In the genomic region with DNA sequence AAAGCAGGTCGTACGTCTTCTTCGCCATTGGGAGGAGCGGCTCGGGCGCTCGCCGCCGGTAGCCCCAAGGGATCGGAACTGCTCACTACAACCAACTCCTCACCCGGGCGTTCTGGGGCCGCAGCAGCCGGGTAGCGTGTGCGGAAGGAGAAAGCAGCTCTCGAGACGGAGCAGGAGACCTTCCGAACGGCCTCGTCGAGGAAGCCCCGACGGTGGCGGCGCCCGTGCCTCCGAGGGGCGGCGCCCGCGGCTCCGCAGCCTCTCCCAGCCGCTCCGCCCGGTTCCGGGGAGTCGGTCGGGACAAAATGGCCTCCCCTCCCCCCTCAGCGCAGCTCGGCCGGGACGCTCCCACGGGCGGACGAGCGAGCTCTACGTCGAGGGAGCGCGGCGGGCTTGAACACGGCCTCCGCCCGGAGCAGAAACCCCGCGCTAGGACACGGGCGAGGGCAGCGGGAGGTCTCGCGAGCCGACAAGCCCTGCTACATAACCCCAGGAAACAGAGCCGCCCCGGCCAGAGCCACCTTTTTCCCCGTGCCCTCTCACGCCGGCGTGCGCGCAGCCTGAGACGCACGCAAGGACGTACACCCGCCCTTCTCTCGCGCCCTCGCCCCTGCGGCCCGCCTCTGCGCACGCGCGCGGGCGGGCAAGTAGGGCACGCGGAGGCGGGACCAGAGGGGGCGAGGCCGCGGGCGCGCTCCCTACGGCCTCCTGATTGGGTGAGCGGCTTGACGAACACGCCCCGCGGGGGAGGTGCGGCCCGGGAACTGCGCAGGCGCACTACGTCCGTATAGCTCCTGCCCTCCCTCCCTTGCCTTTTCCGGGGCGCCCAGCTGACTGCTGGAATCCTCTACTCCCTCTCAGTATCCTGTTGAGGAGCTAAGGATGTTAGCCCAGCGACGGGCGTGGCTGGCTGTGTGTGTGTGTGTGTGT, we compare ENCODE assay signal across 8 mouse cellular contexts. TPM values are rescaled to one million over a fixed set of nuclear protein-coding genes. Genes with fewer than 3 reads are reported as not detected.
DNase-seq lines count a peak whose midpoint lies in the region; ATAC-seq and TF ChIP-seq lines count a peak whose summit lies in the region.

A gene (minus strand): TSS at position 579 of the 930 bp plus-strand sequence.

- H3K27ac ChIP-seq in bone marrow macrophage, adult 2 months (ENCODE audit: insufficient read depth, low read depth, low read length), result peak within 1 kb of the TSS; percentile 95
- H3K27ac ChIP-seq in embryonic fibroblast, embryonic 13.5 days (ENCODE audit: insufficient read depth, low read length), result peak within 1 kb of the TSS; percentile 94
- peak within 1 kb of the TSS; percentile 93 for H3K27ac ChIP-seq in kidney, embryonic 14.5 days (ENCODE audit: low read depth, low read length)
- peak within 1 kb of the TSS; percentile 97 for H3K27ac ChIP-seq in limb, embryonic 15.5 days

- under 1% methylated on average over 110 of the region's 111 CpGs for WGBS in kidney, embryonic 14.5 days
- WGBS in limb, embryonic 15.5 days, result under 1% methylated on average over 99 of the region's 111 CpGs

- no peaks in the 10 kb centered on the region for H3K27me3 ChIP-seq in kidney, embryonic 14.5 days (ENCODE audit: control insufficient read depth, insufficient read depth, low read length)
- H3K27me3 ChIP-seq in limb, embryonic 15.5 days, result no peaks in the 10 kb centered on the region

- H3K9ac ChIP-seq in kidney, embryonic 14.5 days (ENCODE audit: low read depth, low read length), result peak within 1 kb of the TSS; percentile 76
- H3K9ac ChIP-seq in limb, embryonic 15.5 days, result peak within 1 kb of the TSS; percentile 69

- ATAC-seq in kidney, embryonic 14.5 days (ENCODE audit: low FRiP score, low TSS enrichment), result peak; percentile 98
- ATAC-seq in limb, embryonic 15.5 days (ENCODE audit: insufficient number of reproducible peaks, low FRiP score, low TSS enrichment, low read depth), result peak; percentile 99

- no peak for TF ChIP-seq POLR2A in bone marrow macrophage, adult 2 months (IDR thresholded peaks at IDR 0.05; ENCODE audit: borderline replicate concordance, low read depth, low read length)
- peak; percentile 91 for TF ChIP-seq POLR2A in embryonic fibroblast, embryonic 13.5 days (IDR thresholded peaks at IDR 0.05; ENCODE audit: low read depth, low read length)

- DNase-seq in A20 (ENCODE audit: low read depth, low spot score), result peak; percentile 98
- DNase-seq in heart, adult 9 months (ENCODE audit: low spot score in 2 of 2), result peak; percentile 99
- DNase-seq in monocyte, adult 2 months (ENCODE audit: low read depth in 1 of 2, low spot score in 2 of 2), result peak; percentile 93 to 98
- peak; percentile 98 to 99 for DNase-seq in spleen, postnatal 36 days (ENCODE audit: low spot score in 2 of 2)

- H3K4me2 ChIP-seq in kidney, embryonic 14.5 days (replicated peaks; ENCODE audit: low read depth, low read length), result peak within 1 kb of the TSS; percentile 84
- H3K4me2 ChIP-seq in limb, embryonic 15.5 days, result peak within 1 kb of the TSS; percentile 71

- H3K9me3 ChIP-seq in kidney, embryonic 14.5 days (ENCODE audit: control insufficient read depth, low read length), result no peaks in the 10 kb centered on the region
- no peaks in the 10 kb centered on the region for H3K9me3 ChIP-seq in limb, embryonic 15.5 days

- peak within 1 kb of the TSS; percentile 88 for H3K4me3 ChIP-seq in bone marrow macrophage, adult 2 months (ENCODE audit: insufficient read depth, low read length)
- peak within 1 kb of the TSS; percentile 89 for H3K4me3 ChIP-seq in embryonic fibroblast, embryonic 13.5 days (ENCODE audit: insufficient read depth, low read length)
- H3K4me3 ChIP-seq in kidney, embryonic 14.5 days (ENCODE audit: low read length), result peak within 1 kb of the TSS; percentile 88
- H3K4me3 ChIP-seq in limb, embryonic 15.5 days, result peak within 1 kb of the TSS; percentile 71

- no peak for TF ChIP-seq CTCF in bone marrow macrophage, adult 2 months (IDR thresholded peaks at IDR 0.05; ENCODE audit: low read depth, low read length)
- no peak for TF ChIP-seq CTCF in embryonic fibroblast, embryonic 13.5 days (IDR thresholded peaks at IDR 0.05; ENCODE audit: borderline replicate concordance, insufficient read depth, low read length)

- H3K36me3 ChIP-seq in kidney, embryonic 14.5 days (ENCODE audit: control insufficient read depth, insufficient read depth, low read length), result no peaks in the 10 kb centered on the region
- H3K36me3 ChIP-seq in limb, embryonic 15.5 days, result no peaks in the 10 kb centered on the region

- peaks cover 12% of the 10 kb centered on the region for H3K4me1 ChIP-seq in bone marrow macrophage, adult 2 months (ENCODE audit: control insufficient read depth, insufficient read depth, low read length)
- H3K4me1 ChIP-seq in embryonic fibroblast, embryonic 13.5 days (ENCODE audit: control insufficient read depth, insufficient read depth, low read length), result peaks cover 5% of the 10 kb centered on the region
- H3K4me1 ChIP-seq in kidney, embryonic 14.5 days (ENCODE audit: control insufficient read depth, insufficient read depth, low read length), result peaks cover 9% of the 10 kb centered on the region
- H3K4me1 ChIP-seq in limb, embryonic 15.5 days, result peaks cover 16% of the 10 kb centered on the region

RNA-seq across cellular contexts. Expression of the gene that starts here (rescaled TPM):
- 143 and 145 TPM in 2 replicates for polyA plus RNA-seq in bone marrow macrophage, adult 2 months (2012; ENCODE audit: insufficient read depth, insufficient read length, missing spikeins)
- 139 and 156 TPM in 2 replicates for polyA plus RNA-seq in embryonic fibroblast, embryonic 13.5 days (2011; ENCODE audit: insufficient read length, low read depth, missing spikeins)
- 64.1 and 84.5 TPM in 2 replicates for polyA plus RNA-seq in kidney, embryonic 14.5 days (2014; fragmentation: Nextera tagmentation; extraction: Ambion mirVana)
- polyA plus RNA-seq in limb, embryonic 15.5 days (2015; fragmentation: Nextera tagmentation; extraction: Ambion mirVana), result 91.3 and 98.3 TPM in 2 replicates

Comparison
In these comparisons a context has a peak if more than half of its experiments do, and no peak if none do; other contexts are left out.
1. Peak in every context shown above with its lines: DNase-seq, ATAC-seq, H3K4me3 ChIP-seq and H3K27ac ChIP-seq.